Mouse (Mus musculus): ENCODE results near the gene Zbtb7a.
A peak's percentile ranks its signal among the peaks of the same experiment; 100 is the strongest.

The Zbtb7a gene

DNA sequence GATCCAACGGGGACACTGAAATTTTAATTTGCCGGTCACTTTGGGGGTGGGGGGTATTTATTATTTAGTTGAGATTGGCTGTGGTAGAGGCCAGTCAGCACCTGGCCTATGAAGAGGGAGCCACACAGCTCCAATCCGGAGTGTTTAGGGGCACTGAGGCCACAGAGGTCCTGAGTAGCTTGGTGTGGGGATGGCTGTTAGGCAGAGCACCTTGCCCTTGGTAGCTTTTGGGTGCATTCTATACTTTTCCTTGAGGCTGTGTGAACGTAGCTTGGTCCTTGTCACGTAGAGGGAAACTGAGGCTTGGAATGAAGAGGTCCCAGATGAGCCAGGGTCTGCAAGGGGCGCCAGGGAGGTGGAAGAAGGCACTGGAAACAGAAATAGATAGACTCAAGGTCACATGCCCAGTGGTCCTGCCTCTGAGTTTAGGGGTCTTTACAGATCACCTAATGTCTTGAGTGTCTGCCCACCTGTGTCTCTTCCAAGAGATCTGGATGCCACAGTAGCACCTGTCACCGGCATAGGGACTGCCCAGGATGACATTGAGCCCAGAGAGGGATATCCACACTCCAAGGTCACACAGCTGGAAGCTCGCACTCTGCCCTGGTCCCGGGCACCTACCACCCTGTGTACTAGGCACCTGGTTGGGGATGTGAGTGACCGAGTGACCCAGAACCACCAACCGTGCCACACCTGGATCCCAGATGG, 4.0 kb downstream of the Zbtb7a start:
- DNase-seq (ENCODE audit: low read depth, low spot score), result no peak

DNA sequence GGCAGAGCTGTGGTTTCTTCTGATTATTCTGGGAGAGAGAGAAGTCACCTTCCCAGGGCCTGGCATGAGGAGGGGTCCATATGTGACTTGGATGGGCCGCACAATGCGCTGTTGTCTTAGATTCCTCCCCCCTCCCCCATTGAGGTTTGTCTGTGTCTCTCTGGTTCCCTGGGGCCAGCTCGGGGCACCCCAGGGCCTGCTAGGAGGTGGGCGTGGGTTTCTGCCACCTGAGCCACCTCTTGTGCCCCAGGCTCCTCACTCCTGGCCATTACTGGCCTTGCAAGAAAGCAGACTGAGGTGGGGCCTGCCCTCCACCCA, 4.5 kb downstream of the Zbtb7a start:
- no peak for DNase-seq (ENCODE audit: low read depth, low spot score)

DNA sequence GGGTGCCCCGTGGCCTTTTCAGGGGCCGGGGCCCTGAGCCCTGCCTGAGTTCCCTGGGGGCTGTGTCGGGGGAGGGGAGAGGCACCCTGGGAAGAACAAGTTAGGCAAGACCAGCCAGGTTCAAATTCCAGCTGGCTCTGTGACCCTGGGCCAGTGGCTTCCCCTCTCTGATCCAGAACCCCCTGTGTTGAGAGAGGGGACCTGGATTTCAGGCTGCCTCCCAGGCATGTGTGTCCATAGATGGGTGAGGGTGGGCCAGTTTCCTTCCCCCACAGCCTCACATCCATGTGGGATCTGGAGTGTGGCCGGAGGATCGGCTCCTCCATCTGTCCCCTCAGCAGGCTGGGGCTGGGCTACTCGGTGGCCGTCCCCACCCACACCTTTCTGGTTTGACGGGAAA, 5.0 kb downstream of the Zbtb7a start:
- no peak for DNase-seq (ENCODE audit: low read depth, low spot score)

DNA sequence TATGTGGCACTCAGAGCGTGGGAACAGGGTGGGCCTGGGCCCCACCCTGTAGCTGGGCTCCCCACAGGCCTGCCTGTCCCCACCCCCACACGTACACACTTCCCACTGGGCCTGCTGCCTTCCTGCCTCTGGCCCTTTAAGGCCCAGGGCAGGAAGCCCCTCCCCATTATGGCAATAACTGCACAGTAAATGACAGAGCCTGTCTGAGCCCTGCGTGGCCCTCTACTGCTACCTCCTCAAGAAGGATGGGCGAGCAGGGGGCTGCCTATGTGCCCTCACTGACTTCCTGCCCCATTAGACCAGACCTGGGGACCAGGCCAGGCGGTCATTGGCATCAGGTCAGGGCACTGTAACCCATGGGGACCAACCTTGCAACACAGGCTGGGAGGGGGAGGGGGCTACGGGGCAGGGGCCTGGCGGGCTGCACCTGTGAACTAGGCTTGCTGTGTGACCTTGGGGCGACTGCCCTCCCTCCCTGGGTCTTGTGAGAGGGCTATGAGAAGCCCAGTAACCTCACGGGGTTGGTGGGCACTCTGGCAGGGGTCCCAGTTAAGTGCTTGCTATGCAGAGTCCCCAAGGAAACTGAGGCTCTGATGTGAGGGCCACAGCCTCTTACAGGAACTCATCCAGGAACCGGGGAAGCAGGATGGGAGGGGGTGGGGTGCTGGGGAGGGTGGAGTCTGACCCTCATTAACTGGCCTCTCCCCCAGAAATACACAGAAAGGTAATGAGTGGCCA, 5.9 kb downstream of the Zbtb7a start:
- peak; percentile 55 for DNase-seq (ENCODE audit: low read depth, low spot score)

DNA sequence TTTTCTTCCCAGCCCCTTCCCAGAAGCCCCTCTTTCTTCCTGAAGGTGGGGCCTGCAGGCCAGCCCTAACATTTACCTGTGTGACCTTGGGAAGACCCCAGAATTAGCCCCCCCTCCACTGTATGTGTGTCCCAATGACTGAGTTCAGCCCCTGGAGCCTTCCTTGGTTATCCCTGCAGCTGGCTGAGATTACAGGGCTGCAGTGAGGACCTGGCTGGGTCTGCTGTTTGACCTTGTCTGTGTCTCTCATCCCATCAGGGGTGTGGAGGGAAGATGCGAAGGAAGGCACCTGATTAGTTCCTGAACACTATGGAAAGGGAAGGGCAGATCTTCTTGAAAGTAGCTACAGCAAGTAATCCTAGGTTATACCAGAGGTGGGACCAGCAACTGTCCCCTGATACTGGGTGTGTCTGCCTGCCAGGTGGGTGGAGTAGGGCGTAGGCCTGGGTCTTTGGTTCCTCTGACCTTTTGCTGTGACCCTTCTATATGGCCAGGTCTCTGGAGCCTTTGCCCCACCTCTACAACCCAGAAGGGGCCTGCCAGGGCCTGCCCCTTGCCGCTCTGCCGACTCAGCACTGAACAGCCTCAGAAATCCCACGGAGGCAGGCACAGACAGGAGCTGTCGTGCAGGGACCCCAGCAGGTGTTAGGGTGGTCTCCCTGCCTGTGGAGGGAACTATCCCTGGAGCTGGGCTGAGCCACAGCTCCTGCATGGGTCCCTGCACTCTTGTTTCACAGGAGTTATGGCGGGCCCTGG, 6.6 kb downstream of the Zbtb7a start:
- DNase-seq (ENCODE audit: low read depth, low spot score), result no peak

DNA sequence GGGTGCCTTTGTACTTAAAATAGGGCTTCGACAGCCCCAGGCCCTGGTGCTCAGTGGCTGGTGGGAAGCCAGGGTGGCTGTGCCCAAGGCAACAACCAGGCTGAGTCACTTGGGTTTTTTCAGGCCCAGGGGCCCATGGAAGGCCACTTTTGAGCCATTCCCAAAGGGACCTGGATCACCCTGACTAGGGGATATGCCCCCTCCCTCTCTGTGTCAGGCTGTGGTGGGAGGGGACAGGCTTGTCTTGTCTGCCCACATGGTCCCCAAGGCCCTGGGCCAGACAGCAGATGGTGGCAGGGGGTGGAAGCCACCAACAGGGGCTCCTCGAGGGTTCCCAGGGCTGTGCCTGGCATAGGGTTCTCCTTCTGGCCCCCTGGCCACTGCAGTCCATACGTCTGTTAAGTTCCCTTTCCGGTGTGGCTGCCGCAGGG, 7.5 kb downstream of the Zbtb7a start:
- no peak for DNase-seq (ENCODE audit: low read depth, low spot score)

DNA sequence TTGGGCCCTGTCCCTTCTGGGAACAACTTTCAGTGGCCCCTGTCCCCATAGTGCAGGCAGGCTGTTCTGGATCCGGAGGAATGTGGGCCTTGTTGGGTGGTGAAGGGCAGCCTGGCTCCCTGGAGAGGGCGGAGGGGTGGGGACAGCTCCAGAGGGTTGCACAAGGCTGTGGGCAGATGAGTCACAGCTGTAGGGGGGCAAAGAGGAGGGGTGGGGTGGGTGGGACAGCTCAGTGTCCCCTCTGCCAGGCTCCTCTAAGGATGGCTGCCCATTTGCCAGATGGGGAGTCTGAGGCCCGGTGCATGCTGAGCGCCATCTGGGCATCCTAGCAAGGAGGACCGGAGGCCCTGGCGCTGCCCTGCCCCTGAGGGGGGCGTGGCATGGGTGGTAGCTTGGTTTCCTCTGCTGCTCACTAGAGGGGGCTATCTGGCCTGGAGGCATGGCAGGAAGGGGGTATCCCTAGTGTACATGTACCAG, 8.2 kb downstream of the Zbtb7a start:
- DNase-seq (ENCODE audit: low read depth, low spot score), result no peak

DNA sequence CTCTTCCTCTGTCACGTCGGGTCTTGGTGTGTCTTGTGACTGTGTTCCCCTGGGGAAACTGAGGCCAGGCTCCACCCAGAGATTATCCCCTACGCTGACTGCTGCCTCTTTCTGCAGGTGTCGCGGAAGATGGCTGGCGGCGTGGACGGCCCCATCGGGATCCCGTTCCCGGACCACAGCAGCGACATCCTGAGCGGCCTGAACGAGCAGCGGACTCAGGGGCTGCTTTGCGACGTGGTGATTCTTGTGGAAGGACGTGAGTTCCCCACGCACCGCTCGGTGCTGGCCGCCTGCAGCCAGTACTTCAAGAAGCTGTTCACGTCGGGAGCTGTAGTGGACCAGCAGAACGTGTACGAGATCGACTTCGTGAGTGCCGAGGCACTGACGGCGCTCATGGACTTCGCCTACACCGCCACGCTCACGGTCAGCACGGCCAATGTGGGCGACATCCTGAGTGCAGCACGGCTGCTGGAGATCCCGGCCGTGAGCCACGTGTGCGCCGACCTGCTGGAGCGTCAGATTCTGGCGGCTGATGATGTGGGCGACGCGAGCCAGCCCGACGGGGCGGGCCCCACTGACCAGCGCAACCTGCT, 8.9 kb downstream of the Zbtb7a start:
- DNase-seq (ENCODE audit: low read depth, low spot score), result no peak

DNA sequence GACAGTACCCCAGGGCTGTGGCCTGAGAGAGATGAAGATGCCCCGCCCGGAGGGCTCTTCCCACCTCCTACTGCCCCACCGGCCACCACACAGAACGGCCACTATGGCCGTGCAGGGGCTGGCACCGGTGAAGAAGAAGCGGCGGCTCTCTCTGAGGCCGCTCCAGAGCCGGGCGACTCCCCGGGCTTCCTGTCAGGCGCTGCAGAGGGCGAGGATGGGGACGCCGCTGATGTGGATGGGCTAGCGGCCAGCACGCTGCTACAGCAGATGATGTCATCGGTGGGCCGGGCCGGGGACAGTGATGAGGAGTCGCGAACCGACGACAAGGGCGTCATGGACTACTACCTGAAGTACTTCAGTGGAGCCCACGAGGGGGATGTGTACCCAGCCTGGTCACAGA, 9.6 kb downstream of the Zbtb7a start:
- DNase-seq (ENCODE audit: low read depth, low spot score), result no peak

DNA sequence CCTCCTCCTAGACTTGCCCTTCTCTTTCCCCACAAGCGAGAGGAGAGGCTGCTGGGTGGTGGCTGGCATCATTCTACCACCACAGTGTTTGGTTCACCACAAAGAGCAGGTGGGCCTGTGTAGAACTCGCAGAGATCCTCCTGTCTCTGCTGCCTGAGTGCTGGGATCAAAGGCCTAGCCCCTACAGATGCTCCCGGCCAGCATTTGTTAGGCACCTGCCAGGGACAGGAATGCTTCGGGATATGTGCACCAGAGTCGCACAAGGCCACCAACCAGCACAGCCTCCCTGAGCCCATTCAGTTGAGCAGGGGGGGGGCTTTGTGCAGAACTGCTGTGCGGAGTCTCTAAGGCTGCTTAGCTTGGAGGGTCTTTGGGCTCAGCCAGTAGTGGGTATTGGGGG, 10.3 kb downstream of the Zbtb7a start:
- no peak for DNase-seq (ENCODE audit: low read depth, low spot score)

DNA sequence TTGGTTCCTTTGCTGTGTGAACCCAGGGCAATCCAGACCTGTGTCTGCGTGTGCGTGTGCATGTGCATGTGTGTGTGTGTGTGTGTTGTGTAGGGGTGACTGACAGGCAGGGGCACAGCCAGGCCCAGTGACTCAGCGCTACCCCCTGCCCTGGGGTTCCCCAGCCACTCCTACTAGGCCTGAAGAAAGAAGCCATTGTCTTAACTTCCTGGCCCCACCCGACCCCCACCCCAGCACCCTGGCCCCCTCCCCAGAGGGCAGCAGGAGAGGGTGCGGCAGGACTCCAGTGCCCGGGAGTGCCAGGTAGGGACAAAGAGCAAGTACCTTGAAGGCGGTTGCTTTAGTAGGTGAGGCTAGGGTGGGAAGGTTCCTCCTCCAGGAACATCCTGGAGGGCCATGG, 10.8 kb downstream of the Zbtb7a start:
- no peak for DNase-seq (ENCODE audit: low read depth, low spot score)

DNA sequence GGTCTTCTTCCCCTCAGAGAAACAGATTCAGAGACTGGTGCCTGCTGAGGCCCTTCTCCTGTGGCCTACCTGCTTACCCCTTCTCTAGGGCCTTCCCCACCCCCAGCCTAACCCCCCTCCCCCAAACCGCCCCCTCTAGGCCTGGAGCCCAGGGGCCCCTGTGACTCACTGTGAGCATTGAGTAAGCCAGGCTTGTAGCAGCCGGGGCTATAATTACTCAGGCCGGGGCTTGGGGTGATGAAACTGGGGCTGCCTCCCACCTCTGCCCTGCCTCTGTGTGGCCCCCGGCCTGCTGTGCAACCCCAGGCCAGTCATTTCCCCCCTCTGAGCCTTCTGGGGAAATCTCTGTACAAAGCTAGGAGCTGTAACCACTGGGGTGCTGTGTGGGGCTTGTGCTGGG, 11.3 kb downstream of the Zbtb7a start:
- no peak for DNase-seq (ENCODE audit: low read depth, low spot score)

DNA sequence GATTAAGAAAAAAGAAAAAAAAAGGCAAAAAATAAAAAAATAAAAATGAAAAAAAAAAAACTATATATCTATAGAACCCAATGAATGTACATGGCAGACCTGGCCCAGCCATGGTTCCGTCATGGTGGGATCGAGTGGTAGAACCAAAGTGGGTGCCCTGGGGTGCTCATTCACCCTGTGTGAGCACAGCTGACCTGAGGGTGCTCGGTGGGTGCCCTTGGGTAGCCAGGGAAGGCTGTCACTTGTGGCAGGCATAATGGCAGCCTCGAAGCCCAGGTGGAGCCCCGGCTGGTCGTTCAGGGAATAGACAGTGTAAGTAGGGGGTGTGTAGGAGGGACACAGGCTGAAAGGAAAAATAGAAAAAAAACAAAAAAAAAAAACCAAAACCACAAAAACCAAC, 16.2 kb downstream of the Zbtb7a start:
- no peak for DNase-seq (ENCODE audit: low read depth, low spot score)

DNA sequence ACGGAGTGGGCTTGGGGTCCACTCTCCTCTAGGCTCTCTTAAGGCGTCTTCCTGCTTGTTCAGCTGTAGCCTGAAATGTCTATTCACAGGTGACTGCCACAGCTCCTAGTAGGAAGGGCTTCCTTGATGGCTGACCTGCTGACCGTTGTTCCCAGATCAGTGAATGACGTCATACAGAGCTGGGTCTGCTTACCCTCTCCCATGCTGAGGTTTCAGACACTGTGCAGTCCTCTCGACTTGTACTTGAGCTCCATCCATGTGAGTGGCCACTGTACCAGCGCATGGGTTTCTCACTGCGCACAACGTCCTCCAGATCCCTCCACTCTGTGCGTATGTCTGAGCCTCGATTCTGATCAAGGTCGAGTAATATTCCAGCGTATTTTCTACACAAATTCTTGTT, 17.6 kb downstream of the Zbtb7a start:
- no peak for DNase-seq (ENCODE audit: low read depth, low spot score)

DNA sequence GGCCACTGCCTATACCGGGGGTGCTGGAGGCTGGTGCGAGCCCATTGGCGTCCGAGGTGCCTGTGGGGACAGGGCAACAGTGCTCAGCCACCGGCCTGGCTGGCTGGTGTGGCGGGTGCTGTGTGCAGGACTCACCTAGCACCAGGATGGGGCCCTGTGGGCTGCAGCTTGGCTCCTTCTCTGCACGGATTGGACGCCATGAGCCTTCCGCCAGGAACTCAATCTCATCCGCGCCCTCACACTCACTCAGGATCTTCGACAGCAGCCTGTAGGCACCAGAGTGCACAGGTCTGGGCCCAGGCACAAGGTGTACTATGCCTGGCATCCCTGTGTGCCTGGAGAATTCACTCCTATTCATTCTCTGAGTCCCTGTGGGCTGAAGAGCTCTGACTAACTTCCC, 19.3 kb downstream of the Zbtb7a start:
- no peak for DNase-seq (ENCODE audit: low read depth, low spot score)

DNA sequence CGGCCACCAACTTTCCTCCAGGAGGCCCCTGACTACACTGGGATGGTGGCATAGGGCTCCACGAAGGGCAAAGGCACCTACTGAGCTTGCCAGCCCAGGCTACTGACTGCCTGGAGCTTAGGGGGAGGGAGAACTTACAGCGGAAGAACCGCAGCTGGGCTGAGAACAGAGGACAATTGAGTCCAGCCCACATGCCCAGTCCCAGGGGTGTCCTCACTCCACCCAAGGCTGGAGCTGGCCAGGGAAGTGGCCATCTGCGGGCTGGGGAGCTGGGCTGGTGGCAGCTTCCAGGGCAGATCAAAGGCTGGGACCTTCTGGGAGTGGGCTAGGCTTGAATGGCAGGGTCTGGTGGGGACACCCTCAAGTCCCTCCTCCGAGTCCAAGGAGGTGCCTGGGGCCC, 19.7 kb downstream of the Zbtb7a start:
- no peak for DNase-seq (ENCODE audit: low read depth, low spot score)

DNA sequence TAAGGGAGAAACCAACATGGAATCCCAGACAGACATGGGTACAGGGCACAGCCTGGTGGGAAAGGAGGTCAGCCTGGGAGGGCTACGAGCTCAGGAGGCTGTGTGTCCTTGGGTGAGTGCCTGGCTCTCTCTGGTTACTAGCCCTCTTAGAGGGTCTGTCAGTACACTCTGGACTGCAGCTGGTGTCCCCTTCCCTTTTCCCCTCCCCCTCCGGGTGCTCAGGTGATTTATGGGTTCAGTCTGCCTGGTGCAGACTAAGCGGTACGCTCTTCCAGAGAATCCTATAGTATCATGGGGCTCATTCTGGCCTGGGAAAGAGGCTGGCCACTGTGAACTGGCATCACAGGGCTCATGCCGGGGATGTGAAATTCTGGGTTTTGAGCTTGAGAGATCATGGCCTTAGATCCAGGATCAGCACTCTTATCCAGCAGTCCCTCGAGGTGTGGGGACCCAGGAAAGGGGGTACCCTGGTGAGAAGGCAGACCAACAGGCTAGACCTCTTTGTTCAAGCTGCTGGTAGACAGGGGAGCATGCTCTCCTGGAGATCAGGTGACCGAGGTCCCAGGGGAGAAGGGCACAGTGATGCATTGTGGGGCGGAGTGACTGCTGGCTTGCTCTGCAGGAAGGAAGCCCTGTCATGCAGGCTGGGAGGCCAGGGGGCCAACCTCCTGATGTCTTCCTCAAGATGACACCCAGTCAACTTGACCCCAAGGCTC, 26.7 kb downstream of the Zbtb7a start:
- no peak for DNase-seq (ENCODE audit: low read depth, low spot score)

DNA sequence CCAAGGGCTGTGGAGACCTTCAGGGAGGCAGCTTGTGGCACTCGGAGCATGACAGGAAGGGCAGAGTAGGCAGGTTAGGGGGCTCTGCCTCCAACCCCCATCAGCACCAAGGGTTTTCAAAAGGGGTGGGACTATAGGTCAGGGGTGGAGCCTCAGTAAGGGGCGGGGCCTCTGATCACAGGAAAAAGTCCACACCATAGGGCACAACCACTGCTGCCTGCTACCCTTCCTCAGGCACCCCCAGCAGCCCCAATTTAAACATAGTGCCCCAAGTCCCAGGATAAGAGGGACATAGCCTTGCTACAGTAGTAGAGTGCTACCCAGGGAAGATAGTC, 27.3 kb downstream of the Zbtb7a start:
- DNase-seq (ENCODE audit: low read depth, low spot score), result no peak

DNA sequence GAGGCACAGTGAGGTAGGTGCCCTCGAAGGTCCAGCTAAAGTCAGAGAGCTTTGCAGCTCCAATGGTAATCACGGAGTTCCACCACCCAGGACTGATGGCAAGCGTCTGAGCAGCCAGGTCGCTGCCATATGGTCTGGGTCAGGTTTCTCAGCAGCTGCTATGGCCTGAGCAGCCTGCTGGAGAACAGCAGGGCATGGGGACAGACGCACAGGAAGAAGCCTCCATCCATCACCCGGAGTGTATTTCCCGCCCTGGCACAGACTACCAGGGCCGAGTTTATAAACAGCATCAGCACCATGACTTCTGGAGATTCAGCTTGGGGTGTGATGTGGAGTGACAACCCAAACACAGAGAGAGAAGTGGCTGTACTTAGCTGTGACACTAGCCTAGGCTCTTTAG, 30.1 kb downstream of the Zbtb7a start:
- DNase-seq (ENCODE audit: low read depth, low spot score), result no peak

DNA sequence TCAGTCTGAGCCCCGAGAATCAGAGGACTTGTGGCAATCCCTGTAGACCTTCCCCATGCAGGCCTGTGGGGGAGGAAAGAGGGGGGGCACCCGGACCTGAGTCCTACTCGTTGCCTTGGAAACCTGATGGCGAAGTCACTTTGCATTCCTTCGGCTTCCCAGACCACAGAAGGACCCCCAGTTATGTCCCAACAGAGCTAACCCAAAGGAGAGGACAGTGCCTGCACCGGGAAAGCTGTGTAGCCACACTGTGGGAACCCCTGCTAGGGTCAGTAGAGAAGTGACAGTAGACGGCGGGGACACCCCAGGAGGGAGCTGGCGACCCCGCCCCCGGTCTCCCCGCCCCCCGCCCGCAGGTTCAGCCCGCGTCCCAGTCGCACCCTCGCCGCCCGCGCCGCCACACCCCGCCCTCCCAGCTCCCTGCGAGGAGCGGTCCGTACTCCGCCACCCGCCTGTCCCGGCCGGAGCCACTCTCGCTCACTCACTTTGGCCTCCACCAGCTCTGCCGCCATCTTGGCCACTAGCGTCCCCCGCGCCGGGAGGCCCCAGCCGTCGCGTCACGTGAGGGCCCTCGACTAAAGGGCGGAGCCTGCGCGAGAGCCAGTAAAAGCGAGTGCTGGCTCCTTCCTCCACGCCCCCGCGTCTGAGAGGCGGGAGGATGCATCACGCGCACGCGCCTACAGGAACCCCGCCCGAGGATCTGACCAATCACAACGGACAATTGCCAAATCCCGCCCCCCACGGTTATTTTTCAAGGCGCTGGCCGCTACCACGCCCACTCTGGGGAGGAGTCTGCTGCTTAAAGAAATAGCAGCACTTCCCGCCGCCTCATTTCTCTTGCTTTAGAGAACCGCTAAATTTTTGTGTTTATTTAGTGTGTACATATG, 32.4 kb downstream of the Zbtb7a start, which contains the start of gene Pias4:
Pias4 (minus strand) TSS at position 724 of the 887 bp plus-strand sequence.
- peak; percentile 100 for DNase-seq (ENCODE audit: low read depth, low spot score)

DNA sequence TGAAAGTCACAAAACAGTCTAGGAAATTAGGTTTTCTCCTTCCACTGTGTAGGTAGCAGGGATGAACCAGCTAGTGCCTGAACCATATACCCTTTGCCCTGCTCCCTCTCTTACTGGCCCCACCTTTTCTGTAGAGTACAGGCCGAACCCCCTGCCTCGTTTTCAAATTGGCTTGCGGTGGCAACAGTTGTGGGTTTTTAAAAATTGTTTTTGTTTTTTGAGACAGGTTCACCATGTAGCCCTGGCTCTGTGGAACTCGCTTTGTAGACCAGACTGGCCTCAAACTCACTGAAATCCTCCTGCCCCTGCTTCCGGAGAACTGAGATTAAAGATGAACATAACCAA, 33.0 kb downstream of the Zbtb7a start:
- DNase-seq (ENCODE audit: low read depth, low spot score), result no peak
